Mouse (Mus musculus) liver, postnatal 0 days (tissue): ENCODE measurements around the gene Zfp329. TPM values are rescaled to one million over a fixed set of nuclear protein-coding genes. Genes with fewer than 3 reads are reported as not detected.
"Not testable (repeated sequence)": the region's sequence is repeated elsewhere in the genome, so short reads cannot be mapped to it uniquely, and the experiment has no call there.

Experiments
- ATAC-seq: fragments of 200-750 bp; cut with Nextera tagmentation; 2 replicates; pipeline ENCODE4 v1.8.0; 2017; ENCODE audit warnings: mild to moderate bottlenecking, moderate library complexity
- DNase-seq: peaks from one replicate; pipeline ENCODE4 v3.0.0-alpha.2; 2016
- H3K27ac ChIP-seq: fragments of 300-500 bp; sonication (generic); 2 replicates; pipeline ENCODE4 v1.5.1; 2014; ENCODE audit warnings: antibody characterized with exemption, moderate library complexity, mild to moderate bottlenecking, low read depth
- H3K27me3 ChIP-seq: fragments of 300-500 bp; sonication (generic); 2 replicates; pipeline ENCODE4 v1.6.1; 2014; ENCODE audit warnings: low read length, control low read depth, mixed read lengths; ENCODE audit not compliant: insufficient read depth
- H3K36me3 ChIP-seq: fragments of 300-500 bp; sonication (generic); replicated peaks from 2 replicates; pipeline ENCODE4 v1.6.1; 2014; ENCODE audit warnings: mild to moderate bottlenecking, control low read depth, low read length, moderate library complexity, mixed read lengths; ENCODE audit not compliant: insufficient read depth
- H3K4me1 ChIP-seq: fragments of 300-500 bp; sonication (generic); 2 replicates; pipeline ENCODE4 v1.6.1; 2014; ENCODE audit warnings: antibody characterized with exemption, mild to moderate bottlenecking, control low read depth; ENCODE audit not compliant: insufficient read depth
- H3K4me2 ChIP-seq: fragments of 300-500 bp; sonication (generic); 2 replicates; pipeline ENCODE4 v1.6.1; 2014; ENCODE audit warnings: low read depth, mild to moderate bottlenecking, low read length, moderate library complexity, mixed read lengths
- H3K4me3 ChIP-seq: fragments of 300-500 bp; sonication (generic); 2 replicates; pipeline ENCODE4 v1.5.1; 2014; ENCODE audit warnings: low read depth, low read length
- H3K9ac ChIP-seq: fragments of 300-500 bp; sonication (generic); replicated peaks from 2 replicates; pipeline ENCODE4 v1.6.1; 2014; ENCODE audit warnings: mild to moderate bottlenecking, moderate library complexity
- H3K9me3 ChIP-seq: fragments of 300-500 bp; sonication (generic); 2 replicates; pipeline ENCODE4 v1.6.1; 2016; ENCODE audit warnings: mild to moderate bottlenecking, control low read depth, low read length, mixed read lengths
- CTCF ChIP-seq: sonication (generic); IDR thresholded peaks from 2 replicates; pipeline ENCODE4 v1.5.1; 2016; ENCODE audit warnings: antibody characterized with exemption, low read depth
- EP300 ChIP-seq: IDR thresholded peaks from 2 replicates; pipeline ENCODE4 v1.6.1; 2016; ENCODE audit warnings: antibody characterized with exemption, low read depth, mild to moderate bottlenecking
- WGBS: fragments of 180-500 bp; shearing (Covaris S2); extraction: QIAGEN DNeasy Blood & Tissue Kit; methylation state at CpG from one replicate; pipeline ENCODE4 v1.1.7; 2014; ENCODE audit not compliant: insufficient replicate concordance; 5-methylcytosine and 5-hydroxymethylcytosine counted together
- polyA plus RNA-seq: library from polyadenylated mRNA; unstranded; fragments of >200 nt; fragmentation: Nextera tagmentation; extraction: Ambion mirVana; gene quantifications from 2 replicates; pipeline ENCODE4 v1.2.1, GENCODE M21; 2015

Gene Zfp329
- polyA plus RNA-seq, 1 experiment from 2014 or later, result 2.1 TPM

DNA sequence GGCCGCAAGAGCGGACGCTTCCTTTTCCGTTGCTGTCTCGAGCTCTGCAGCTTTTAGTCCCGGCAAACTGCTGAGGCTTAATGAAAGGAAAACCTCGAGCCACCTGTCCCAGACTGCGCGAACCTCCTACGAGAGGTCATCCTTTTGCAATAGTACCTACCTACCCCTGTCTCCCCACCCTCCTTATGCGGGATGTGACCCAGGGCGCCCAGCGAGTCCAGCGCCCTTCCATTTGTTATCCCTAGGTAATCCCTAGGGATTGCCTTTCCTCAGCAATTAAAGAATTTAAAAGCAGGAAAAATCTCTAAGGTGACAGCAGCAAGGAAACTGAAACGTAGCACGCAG lies 15.0 kb downstream of the Zfp329 start:
- H3K9me3 ChIP-seq, result 0 out of 2 replicates have a peak, but pooled peaks cover 2% of the 10 kb centered on the region
- H3K36me3 ChIP-seq, result peaks cover 3% of the 10 kb centered on the region; the same call in 1 of the 2 replicates
- H3K27ac ChIP-seq, result no peak overlapping the region
- H3K4me2 ChIP-seq, result peak overlapping the region; percentile 74
- 2% methylated on average over 16 of the region's 16 CpGs for WGBS
- TF ChIP-seq EP300 (no peak), CTCF (no peak)
- DNase-seq (no peak), ATAC-seq (no peak)
- H3K4me3 ChIP-seq, result peak overlapping the region; percentile 51
- peaks cover 13% of the 10 kb centered on the region for H3K4me1 ChIP-seq
- no peaks in the 10 kb centered on the region for H3K27me3 ChIP-seq
- peak overlapping the region; percentile 51 for H3K9ac ChIP-seq

DNA sequence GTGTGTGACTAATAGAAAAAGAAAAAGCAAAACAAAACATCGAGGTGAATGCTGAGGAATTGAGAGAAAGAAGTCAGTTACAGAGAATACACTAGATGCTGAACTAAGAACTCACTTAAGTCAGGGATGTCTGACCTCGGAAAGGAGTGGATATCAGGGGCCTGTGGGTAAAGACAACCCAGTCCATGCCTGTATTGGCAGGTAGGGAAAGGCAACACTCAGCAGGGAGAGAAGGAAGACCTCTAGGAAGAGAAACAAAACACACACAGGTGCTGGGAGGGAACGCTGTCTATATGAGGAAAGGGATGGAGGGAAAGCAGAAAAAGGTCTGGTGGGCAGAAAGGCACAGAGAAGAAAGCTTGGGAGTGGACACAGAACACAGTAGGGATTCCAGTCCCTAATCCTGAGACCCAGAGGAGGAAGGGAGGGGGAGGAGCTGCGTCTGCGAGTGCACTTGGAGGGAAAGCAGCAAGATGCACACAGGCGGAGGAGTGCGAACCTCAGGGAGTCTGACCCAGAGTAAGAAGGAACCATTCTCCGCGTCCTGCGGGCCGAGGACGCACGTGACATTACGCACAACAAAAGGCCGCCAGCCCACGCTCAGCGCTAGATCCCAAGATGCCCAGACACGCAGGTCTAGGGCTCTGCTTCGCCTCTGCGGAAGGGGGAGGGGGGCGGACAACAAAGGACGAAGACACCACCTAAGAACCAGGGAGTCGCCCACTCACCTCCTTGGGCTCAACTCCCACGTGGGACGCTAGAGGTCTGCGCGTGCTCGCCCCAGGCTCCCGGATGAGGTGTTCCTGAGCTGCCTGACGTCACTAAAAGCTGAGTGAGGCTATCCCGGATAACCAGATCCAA lies 15.6 kb downstream of the Zfp329 start, which contains the start of gene Zscan18:
Gene Zscan18, minus strand, starts transcription at position 770 of the 861 bp plus-strand sequence.
- no peak for TF ChIP-seq CTCF
- no peak for TF ChIP-seq EP300
- Histone ChIP-seq H3K4me1 (peaks cover 13% of the 10 kb centered on the region), H3K36me3 (no peaks in the 10 kb centered on the region), H3K9ac (peak within 1 kb of the TSS; percentile 51), H3K4me2 (peak within 1 kb of the TSS; percentile 74), H3K27ac (no peak within 1 kb of the TSS), H3K27me3 (no peaks in the 10 kb centered on the region), H3K4me3 (peak within 1 kb of the TSS; percentile 51), H3K9me3 (no peaks in the 10 kb centered on the region)
- 4% methylated on average over 31 of the region's 31 CpGs for WGBS
- DNase-seq (peak; percentile 58), ATAC-seq (peak; percentile 92)

DNA sequence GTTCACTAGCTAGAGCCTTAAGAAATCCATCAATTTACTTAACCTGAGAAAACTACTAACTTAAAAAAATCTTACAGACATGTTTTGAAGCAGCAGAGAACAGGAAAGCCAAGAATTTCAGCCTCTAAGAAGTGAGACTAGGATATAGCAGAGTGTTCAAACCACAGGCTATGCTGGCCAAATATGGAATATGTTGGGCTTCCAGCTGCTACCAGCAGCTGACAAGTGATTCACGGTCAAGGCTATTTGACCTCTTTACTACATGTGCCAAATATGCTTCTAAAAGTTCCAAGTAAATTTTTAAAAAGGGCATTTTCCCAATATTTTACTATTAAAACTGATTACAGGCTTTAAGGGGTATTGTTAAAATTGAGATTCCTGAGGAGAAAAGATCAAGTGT lies 19.1 kb downstream of the Zfp329 start:
- Histone ChIP-seq H3K9me3 (peaks cover 6% of the 10 kb centered on the region; the same call in 1 of the 2 replicates), H3K4me2 (no peak overlapping the region), H3K27me3 (no peaks in the 10 kb centered on the region), H3K4me3 (no peak overlapping the region), H3K9ac (no peak overlapping the region), H3K4me1 (peaks cover 13% of the 10 kb centered on the region), H3K36me3 (no peaks in the 10 kb centered on the region), H3K27ac (no peak overlapping the region)
- DNase-seq (no peak), ATAC-seq (no peak)
- TF ChIP-seq EP300, result no peak
- no peak for TF ChIP-seq CTCF
- 93% methylated on average over 1 of the region's 1 CpGs for WGBS

DNA sequence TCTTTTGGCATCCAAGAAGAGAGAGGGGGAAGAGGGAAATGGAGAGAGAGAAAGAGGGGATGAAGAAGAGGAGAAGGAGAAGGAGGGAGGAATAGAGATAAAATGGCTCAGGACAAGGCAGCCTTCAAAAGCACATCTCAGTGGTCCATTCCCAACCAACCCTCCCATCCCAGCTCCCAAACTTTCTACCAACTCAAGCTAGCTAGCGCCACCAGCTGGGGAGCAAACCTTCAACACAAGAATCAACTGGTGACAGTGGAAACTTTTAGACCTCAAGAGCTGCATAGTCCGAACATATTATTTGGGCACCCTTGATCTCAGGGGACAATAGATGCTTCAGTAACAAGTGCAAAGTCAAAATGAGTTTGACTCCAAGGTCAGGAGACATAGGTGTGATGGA lies 20.7 kb downstream of the Zfp329 start:
- H3K9me3 ChIP-seq, result peaks cover 6% of the 10 kb centered on the region; the same call in 1 of the 2 replicates
- no peaks in the 10 kb centered on the region for H3K36me3 ChIP-seq
- H3K4me1 ChIP-seq, result peaks cover 2% of the 10 kb centered on the region; the same call in 1 of the 2 replicates
- no peak overlapping the region for H3K27ac ChIP-seq
- no peaks in the 10 kb centered on the region for H3K27me3 ChIP-seq
- no peak overlapping the region for H3K9ac ChIP-seq
- H3K4me2 ChIP-seq, result no peak overlapping the region
- H3K4me3 ChIP-seq, result no peak overlapping the region
- no peak for TF ChIP-seq EP300
- TF ChIP-seq CTCF, result no peak
- 55% methylated on average over 2 of the region's 2 CpGs for WGBS
- ATAC-seq (no peak), DNase-seq (no peak)

- H3K4me2 ChIP-seq, ATAC-seq, H3K9ac ChIP-seq, H3K36me3 ChIP-seq, DNase-seq, H3K9me3 ChIP-seq, H3K4me1 ChIP-seq, H3K4me3 ChIP-seq, H3K27me3 ChIP-seq, H3K27ac ChIP-seq: not testable (repeated sequence)
- 61% methylated on average over 11 of the region's 11 CpGs for WGBS
Measured at GRCm38 (mm10) chr7:12792624-12793023, 26.0 kb downstream of the Zfp329 start.

DNA sequence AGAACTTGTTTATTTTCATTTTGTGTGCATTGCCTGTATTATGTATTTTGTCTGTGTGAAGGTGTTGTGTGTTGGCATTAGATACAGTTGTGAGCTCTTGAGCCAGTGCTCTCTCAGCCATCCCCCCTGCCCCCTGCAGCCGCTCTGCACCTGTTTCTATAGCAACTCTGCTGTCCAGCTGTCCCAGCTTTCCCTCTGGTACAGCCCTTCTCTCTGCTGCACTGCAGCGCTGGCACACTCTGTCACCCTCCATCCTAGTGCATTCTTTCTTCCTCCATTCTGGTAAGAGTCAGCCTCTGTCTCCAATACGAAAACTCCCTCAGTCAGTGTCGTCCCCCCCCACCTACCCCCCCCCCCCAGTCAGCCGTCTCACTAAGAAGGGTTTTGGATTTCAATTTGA lies 30.6 kb downstream of the Zfp329 start:
- no peak for TF ChIP-seq EP300
- TF ChIP-seq CTCF, result no peak
- 24% methylated on average over 5 of the region's 5 CpGs for WGBS

More for the DNA sequence above, 30.6 kb downstream of the Zfp329 start:
- DNase-seq, result no peak
- no peaks in the 10 kb centered on the region for H3K9me3 ChIP-seq
- H3K27me3 ChIP-seq, result no peaks in the 10 kb centered on the region
- H3K4me1 ChIP-seq, result no peaks in the 10 kb centered on the region
- H3K36me3 ChIP-seq, result no peaks in the 10 kb centered on the region
- ATAC-seq, result no peak
- no peak overlapping the region for H3K4me2 ChIP-seq
- no peak overlapping the region for H3K27ac ChIP-seq
- H3K4me3 ChIP-seq, result no peak overlapping the region
- H3K9ac ChIP-seq, result no peak overlapping the region
